Mouse (Mus musculus): ENCODE measurements around the gene Sptb.

DNA sequence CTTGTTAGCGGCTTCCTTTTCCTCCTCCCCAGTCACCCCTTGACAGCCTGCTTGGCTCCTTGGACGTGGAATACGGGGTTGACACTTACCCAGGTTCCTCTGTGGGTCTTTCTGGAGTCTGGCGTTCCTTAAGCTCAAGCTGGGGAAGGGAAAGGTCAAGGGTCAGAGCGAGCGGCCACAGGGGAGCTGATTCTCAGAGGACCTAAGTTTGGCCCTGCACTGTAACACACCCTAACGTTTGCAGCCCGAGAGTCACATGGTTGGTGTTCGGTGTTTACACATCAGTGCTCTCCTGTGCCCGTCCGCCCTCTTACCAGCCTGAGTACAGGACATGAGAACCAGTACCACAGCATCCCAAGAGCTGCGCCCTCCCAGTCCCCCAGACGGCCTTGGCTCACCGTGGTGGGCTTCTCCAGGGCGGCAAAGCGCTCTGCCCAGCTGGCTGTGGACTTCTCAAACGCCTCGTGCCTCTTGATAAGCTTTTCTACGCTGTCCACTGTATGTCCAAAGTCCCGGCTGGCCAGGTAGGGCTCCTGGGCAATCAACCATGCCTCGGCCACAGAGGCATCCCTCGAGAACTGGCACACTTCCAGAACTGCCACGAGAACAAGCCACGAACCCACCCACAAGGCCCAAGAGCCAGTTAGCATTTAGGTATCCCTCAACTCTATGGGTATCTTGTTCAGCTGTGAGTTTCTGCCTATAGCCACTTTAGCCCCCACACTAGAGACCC is 112.0 kb downstream of the Sptb start:
- TF ChIP-seq CTCF (IDR thresholded peaks at IDR 0.05; ENCODE audit: insufficient read depth, low read depth, low read length) (no peak), POLR2A (IDR thresholded peaks at IDR 0.05; ENCODE audit: insufficient read depth, low read depth, low read length) (no peak)

Data from olfactory bulb, adult 2 months (tissue).